Mouse (Mus musculus): ENCODE measurements around the gene Emc8. TPM values are rescaled to one million over a fixed set of nuclear protein-coding genes. Genes with fewer than 3 reads are reported as not detected.
A peak's percentile ranks its signal among the peaks of the same experiment; 100 is the strongest.
"Not testable (repeated sequence)": the region's sequence is repeated elsewhere in the genome, so short reads cannot be mapped to it uniquely, and the experiment has no call there.

The Emc8 gene
- total RNA-seq, 4 experiments from 2014 or later, result 65.3 to 85.6 (median 79.2) TPM

GRCm38 (mm10) chr8:120685591-120685990 is 17.2 kb upstream of the Emc8 start:
- DNase-seq (ENCODE audit: low spot score in 2 of 2), result no peak

- no peak for DNase-seq (ENCODE audit: low spot score in 2 of 2)
Observed at GRCm38 (mm10) chr8:120685097-120685496, 16.7 kb upstream of the Emc8 start.

- DNase-seq (ENCODE audit: low spot score in 2 of 2), result no peak
Observed at GRCm38 (mm10) chr8:120684082-120684481, 15.7 kb upstream of the Emc8 start.

- DNase-seq (ENCODE audit: low spot score in 2 of 2), result no peak
Observed at GRCm38 (mm10) chr8:120683602-120684001, 15.2 kb upstream of the Emc8 start.

GRCm38 (mm10) chr8:120681113-120681512 is 12.7 kb upstream of the Emc8 start:
- no peak for DNase-seq (ENCODE audit: low spot score in 2 of 2)

- not testable (repeated sequence) for DNase-seq (ENCODE audit: low spot score in 2 of 2)
Observed at GRCm38 (mm10) chr8:120680405-120680804, 12.0 kb upstream of the Emc8 start.

GRCm38 (mm10) chr8:120679629-120680387 is 11.4 kb upstream of the Emc8 start:
- DNase-seq (ENCODE audit: low spot score in 2 of 2), result no peak

GRCm38 (mm10) chr8:120678447-120678846 is 10.1 kb upstream of the Emc8 start:
- DNase-seq (ENCODE audit: low spot score in 2 of 2), result peak; percentile 67 to 90

GRCm38 (mm10) chr8:120675718-120676117 is 7.3 kb upstream of the Emc8 start:
- no peak for DNase-seq (ENCODE audit: low spot score in 2 of 2)

- no peak for DNase-seq (ENCODE audit: low spot score in 2 of 2)
Observed at GRCm38 (mm10) chr8:120673298-120673697, 4.9 kb upstream of the Emc8 start.

- DNase-seq (ENCODE audit: low spot score in 2 of 2), result no peak
Observed at GRCm38 (mm10) chr8:120672626-120673229, 4.4 kb upstream of the Emc8 start.

GRCm38 (mm10) chr8:120671775-120672174 is 3.4 kb upstream of the Emc8 start:
- no peak for DNase-seq (ENCODE audit: low spot score in 2 of 2)

GRCm38 (mm10) chr8:120667561-120668373 is 606 bp downstream of the Emc8 start, which contains the start of the genes Gm27021 and Cox4i1:
Gene Gm27021 (minus strand): TSS chr8:120668079.
Gene Cox4i1 (plus strand): TSS chr8:120668222.
- peak; percentile 84 for DNase-seq (ENCODE audit: low spot score in 2 of 2)

- no peak for DNase-seq (ENCODE audit: low spot score in 2 of 2)
Observed at GRCm38 (mm10) chr8:120666807-120667470, 1.4 kb downstream of the Emc8 start.

- DNase-seq (ENCODE audit: low spot score in 2 of 2), result no peak
Observed at GRCm38 (mm10) chr8:120665726-120666455, 2.5 kb downstream of the Emc8 start.

GRCm38 (mm10) chr8:120664566-120664965 is 3.8 kb downstream of the Emc8 start:
- DNase-seq (ENCODE audit: low spot score in 2 of 2), result no peak

GRCm38 (mm10) chr8:120657415-120657814 is 11.0 kb downstream of the Emc8 start:
- no peak for DNase-seq (ENCODE audit: low spot score in 2 of 2)

GRCm38 (mm10) chr8:120656322-120657052 is 11.9 kb downstream of the Emc8 start:
- DNase-seq (ENCODE audit: low spot score in 2 of 2), result no peak

GRCm38 (mm10) chr8:120647532-120647931 is 20.8 kb downstream of the Emc8 start, which contains the start of gene 1190005I06Rik:
Gene 1190005I06Rik (minus strand): TSS chr8:120647632.
- no peak for DNase-seq (ENCODE audit: low spot score in 2 of 2)

- DNase-seq (ENCODE audit: low spot score in 2 of 2), result peak; percentile 80 to 84
Observed at GRCm38 (mm10) chr8:120644663-120645062, 23.7 kb downstream of the Emc8 start.
